Mouse (Mus musculus) small intestine, adult 10 weeks (tissue): ENCODE data around the gene Rab28. TPM values are rescaled to one million over a fixed set of nuclear protein-coding genes. Genes with fewer than 3 reads are reported as not detected.

ENCODE experiments used
- polyA plus RNA-seq: library from polyadenylated mRNA; stranded (reverse); fragments of 350-450 nt; fragmentation: Illumina TruSeq; extraction: RNeasy Lipid Tissue Mini Kit (QIAGEN cat#74804); gene quantifications from one replicate; pipeline ENCODE4 v1.2.3, GENCODE M21; 2014; ENCODE audit warnings: low replicate concordance

Gene Rab28
- 97.7 TPM for polyA plus RNA-seq

DNA sequence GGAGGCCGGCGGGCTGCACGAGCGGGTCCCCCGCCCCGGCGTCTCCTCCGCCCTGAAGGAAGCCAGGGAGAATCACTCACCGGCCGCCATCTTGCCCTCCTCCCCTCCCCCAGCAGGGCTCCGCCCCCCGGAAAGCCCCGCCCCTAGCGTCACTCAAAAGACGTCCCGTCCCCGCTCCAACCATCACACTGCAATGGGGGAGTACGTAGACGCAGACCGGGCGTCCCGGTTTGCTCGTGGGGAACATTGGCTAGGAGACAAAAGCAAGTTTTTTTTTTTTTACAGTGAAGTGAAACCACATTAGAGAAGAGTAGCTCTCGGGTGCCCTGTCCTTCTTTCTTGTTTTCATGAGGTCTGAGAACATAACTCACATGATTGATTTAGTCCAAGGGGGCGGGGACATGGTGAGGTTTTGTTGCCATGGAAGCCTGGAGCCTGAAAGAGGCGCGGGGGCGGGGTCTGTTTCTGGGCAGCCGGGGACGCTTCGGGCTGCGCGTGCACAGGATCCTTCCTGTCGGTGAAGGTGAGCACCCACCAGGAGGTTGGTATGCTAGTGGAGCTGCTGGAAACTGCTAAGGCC is at the start of gene Rab28:
TSS of gene Rab28 (minus strand) at position 107 of the 580 bp plus-strand sequence.

Other genes with a start within 250 kb of the Rab28 start
- gene Nkx3-2, start 56.3 kb upstream of the Rab28 start, polyA plus RNA-seq, result not detected
- 16.3 TPM for gene Bod1l, start 136.2 kb upstream of the Rab28 start, polyA plus RNA-seq